Mouse (Mus musculus) heart, embryonic 13.5 days (tissue): ENCODE measurements around the gene S100a6. TPM values are rescaled to one million over a fixed set of nuclear protein-coding genes. Genes with fewer than 3 reads are reported as not detected.

Experiments used
- ATAC-seq: fragments of 200-750 bp; cut with Nextera tagmentation; 2 replicates; pipeline ENCODE4 v1.8.0; 2017; ENCODE audit warnings: moderate TSS enrichment; ENCODE audit not compliant: insufficient number of reproducible peaks, low FRiP score, low TSS enrichment; ENCODE audit errors: extremely low read depth
- H3K27ac ChIP-seq: fragments of 300-500 bp; sonication (generic); replicated peaks from 2 replicates; pipeline ENCODE4 v1.5.1; 2015; ENCODE audit warnings: moderate library complexity, mild to moderate bottlenecking, inconsistent platforms
- H3K27me3 ChIP-seq: fragments of 300-500 bp; sonication (generic); replicated peaks from 2 replicates; pipeline ENCODE4 v1.6.1; 2015; ENCODE audit warnings: mild to moderate bottlenecking, inconsistent platforms
- H3K36me3 ChIP-seq: fragments of 300-500 bp; sonication (generic); 2 replicates; pipeline ENCODE4 v1.6.1; 2015; ENCODE audit warnings: mild to moderate bottlenecking, inconsistent platforms
- H3K4me1 ChIP-seq: fragments of 300-500 bp; sonication (generic); 2 replicates; pipeline ENCODE4 v1.6.1; 2015; ENCODE audit warnings: inconsistent platforms
- H3K4me2 ChIP-seq: fragments of 300-500 bp; sonication (generic); 2 replicates; pipeline ENCODE4 v1.6.1; 2015; ENCODE audit warnings: inconsistent platforms, mild to moderate bottlenecking, moderate library complexity
- H3K4me3 ChIP-seq: fragments of 300-500 bp; sonication (generic); 2 replicates; pipeline ENCODE4 v1.5.1; 2015; ENCODE audit warnings: moderate library complexity, mild to moderate bottlenecking, inconsistent platforms
- H3K9ac ChIP-seq: fragments of 300-500 bp; sonication (generic); 2 replicates; pipeline ENCODE4 v1.6.1; 2015; ENCODE audit warnings: inconsistent platforms, mild to moderate bottlenecking, moderate library complexity
- H3K9me3 ChIP-seq: fragments of 300-500 bp; sonication (generic); 2 replicates; pipeline ENCODE4 v1.6.1; 2016; ENCODE audit warnings: inconsistent platforms
- WGBS: fragments of 180-500 bp; shearing (Covaris S2); methylation state at CpG from one replicate; pipeline ENCODE4 v1.1.7; 2015; ENCODE audit warnings: mixed read lengths; 5-methylcytosine and 5-hydroxymethylcytosine counted together
- polyA plus RNA-seq: library from polyadenylated mRNA; unstranded; fragments of >200 nt; fragmentation: Nextera tagmentation; extraction: Ambion mirVana; gene quantifications from 2 replicates; pipeline ENCODE4 v1.2.1, GENCODE M21; 2015

Gene S100a6
- polyA plus RNA-seq, 1 experiment from 2014 or later, result 38.2 TPM

- ATAC-seq, result no peak
- no peak overlapping the region for H3K4me3 ChIP-seq
- H3K27me3 ChIP-seq, result no peaks in the 10 kb centered on the region
- H3K36me3 ChIP-seq, result no peaks in the 10 kb centered on the region
- H3K4me2 ChIP-seq, result no peak overlapping the region
- H3K4me1 ChIP-seq, result peaks cover 42% of the 10 kb centered on the region
- no peaks in the 10 kb centered on the region for H3K9me3 ChIP-seq
- H3K27ac ChIP-seq, result no peak overlapping the region
- WGBS, result 51% methylated on average over 8 of the region's 8 CpGs
- H3K9ac ChIP-seq, result no peak overlapping the region
These were observed 12.1 kb upstream of the S100a6 start for GRCm38 (mm10) chr3:90600458-90601195.

GRCm38 (mm10) chr3:90601486-90602110 is 11.1 kb upstream of the S100a6 start, which contains the start of gene Gm42674:
Gene Gm42674 (plus strand): TSS chr3:90601904.
- H3K36me3 ChIP-seq, result no peaks in the 10 kb centered on the region
- H3K4me2 ChIP-seq, result no peak within 1 kb of the TSS
- WGBS, result 63% methylated on average over 11 of the region's 11 CpGs
- H3K9ac ChIP-seq, result no peak within 1 kb of the TSS
- no peaks in the 10 kb centered on the region for H3K9me3 ChIP-seq
- H3K4me1 ChIP-seq, result peaks cover 42% of the 10 kb centered on the region
- no peak within 1 kb of the TSS for H3K4me3 ChIP-seq
- no peak within 1 kb of the TSS for H3K27ac ChIP-seq
- H3K27me3 ChIP-seq, result no peaks in the 10 kb centered on the region
- no peak for ATAC-seq

GRCm38 (mm10) chr3:90603623-90604022 is 9.1 kb upstream of the S100a6 start, which contains the start of gene S100a4:
Gene S100a4 (plus strand): TSS chr3:90603771.
- H3K27me3 ChIP-seq, result 0 out of 2 replicates have a peak, but pooled peaks cover 5% of the 10 kb centered on the region
- no peak within 1 kb of the TSS for H3K4me2 ChIP-seq
- H3K9me3 ChIP-seq, result no peaks in the 10 kb centered on the region
- peaks cover 35% of the 10 kb centered on the region for H3K4me1 ChIP-seq
- no peak within 1 kb of the TSS for H3K4me3 ChIP-seq
- no peak within 1 kb of the TSS for H3K9ac ChIP-seq
- ATAC-seq, result no peak
- 43% methylated on average over 3 of the region's 3 CpGs for WGBS
- H3K36me3 ChIP-seq, result no peaks in the 10 kb centered on the region
- peak within 1 kb of the TSS; percentile 64 for H3K27ac ChIP-seq

- no peaks in the 10 kb centered on the region for H3K9me3 ChIP-seq
- 34% methylated on average over 4 of the region's 4 CpGs for WGBS
- 0 out of 2 replicates have a peak, but pooled peaks cover 5% of the 10 kb centered on the region for H3K27me3 ChIP-seq
- H3K4me2 ChIP-seq, result no peak overlapping the region
- no peak for ATAC-seq
- peaks cover 35% of the 10 kb centered on the region for H3K4me1 ChIP-seq
- peak overlapping the region; percentile 64 for H3K27ac ChIP-seq
- no peak overlapping the region for H3K4me3 ChIP-seq
- H3K9ac ChIP-seq, result no peak overlapping the region
- no peaks in the 10 kb centered on the region for H3K36me3 ChIP-seq
These were observed 8.3 kb upstream of the S100a6 start for GRCm38 (mm10) chr3:90604416-90604815.

- 77% methylated on average over 3 of the region's 3 CpGs for WGBS
- H3K27ac ChIP-seq, result peak overlapping the region; percentile 64
- 0 out of 2 replicates have a peak, but pooled peaks cover 5% of the 10 kb centered on the region for H3K27me3 ChIP-seq
- H3K4me1 ChIP-seq, result peaks cover 34% of the 10 kb centered on the region
- no peaks in the 10 kb centered on the region for H3K36me3 ChIP-seq
- no peak overlapping the region for H3K9ac ChIP-seq
- no peak for ATAC-seq
- H3K4me3 ChIP-seq, result no peak overlapping the region
- H3K4me2 ChIP-seq, result no peak overlapping the region
- H3K9me3 ChIP-seq, result no peaks in the 10 kb centered on the region
These were observed 7.6 kb upstream of the S100a6 start for GRCm38 (mm10) chr3:90605049-90605448.

- Histone ChIP-seq H3K4me1 (peaks cover 27% of the 10 kb centered on the region), H3K4me2 (no peak overlapping the region), H3K9me3 (no peaks in the 10 kb centered on the region), H3K4me3 (no peak overlapping the region), H3K27me3 (0 out of 2 replicates have a peak, but pooled peaks cover 5% of the 10 kb centered on the region), H3K27ac (no peak overlapping the region), H3K36me3 (no peaks in the 10 kb centered on the region), H3K9ac (no peak overlapping the region)
- ATAC-seq, result no peak
- 79% methylated on average over 2 of the region's 2 CpGs for WGBS
These were observed 6.9 kb upstream of the S100a6 start for GRCm38 (mm10) chr3:90605736-90606135.

- Histone ChIP-seq H3K9ac (no peak overlapping the region), H3K9me3 (no peaks in the 10 kb centered on the region), H3K27ac (no peak overlapping the region), H3K4me1 (peaks cover 23% of the 10 kb centered on the region), H3K36me3 (no peaks in the 10 kb centered on the region), H3K4me2 (no peak overlapping the region), H3K4me3 (no peak overlapping the region), H3K27me3 (0 out of 2 replicates have a peak, but pooled peaks cover 5% of the 10 kb centered on the region)
- no peak; the same call in 1 of the 2 replicates for ATAC-seq
- 92% methylated on average over 6 of the region's 6 CpGs for WGBS
These were observed 6.5 kb upstream of the S100a6 start for GRCm38 (mm10) chr3:90606185-90606584.

GRCm38 (mm10) chr3:90607361-90607760 is 5.3 kb upstream of the S100a6 start:
- H3K4me1 ChIP-seq, result peaks cover 22% of the 10 kb centered on the region
- H3K27me3 ChIP-seq, result 0 out of 2 replicates have a peak, but pooled peaks cover 9% of the 10 kb centered on the region
- 81% methylated on average over 3 of the region's 3 CpGs for WGBS
- no peak overlapping the region for H3K4me3 ChIP-seq
- no peak for ATAC-seq
- H3K9me3 ChIP-seq, result no peaks in the 10 kb centered on the region
- H3K27ac ChIP-seq, result no peak overlapping the region
- H3K4me2 ChIP-seq, result no peak overlapping the region
- H3K36me3 ChIP-seq, result no peaks in the 10 kb centered on the region
- H3K9ac ChIP-seq, result no peak overlapping the region

- Histone ChIP-seq H3K27me3 (0 out of 2 replicates have a peak, but pooled peaks cover 9% of the 10 kb centered on the region), H3K4me3 (no peak within 1 kb of the TSS), H3K4me2 (no peak within 1 kb of the TSS), H3K4me1 (peaks cover 24% of the 10 kb centered on the region), H3K9ac (no peak within 1 kb of the TSS), H3K27ac (no peak within 1 kb of the TSS), H3K36me3 (no peaks in the 10 kb centered on the region), H3K9me3 (no peaks in the 10 kb centered on the region)
- no peak for ATAC-seq
- WGBS, result 51% methylated on average over 3 of the region's 3 CpGs
These were observed 4.5 kb upstream of the S100a6 start, which contains the start of gene S100a5 for GRCm38 (mm10) chr3:90608223-90608622. Gene S100a5 (plus strand): TSS chr3:90608523.

- Histone ChIP-seq H3K36me3 (no peaks in the 10 kb centered on the region), H3K9ac (no peak overlapping the region), H3K27me3 (0 out of 2 replicates have a peak, but pooled peaks cover 14% of the 10 kb centered on the region), H3K4me3 (no peak overlapping the region), H3K27ac (no peak overlapping the region), H3K4me1 (peaks cover 19% of the 10 kb centered on the region), H3K4me2 (no peak overlapping the region), H3K9me3 (no peaks in the 10 kb centered on the region)
- ATAC-seq, result no peak
These were observed 3.6 kb upstream of the S100a6 start for GRCm38 (mm10) chr3:90609102-90609501.

GRCm38 (mm10) chr3:90611494-90611893 is 1.2 kb upstream of the S100a6 start:
- Histone ChIP-seq H3K4me1 (peaks cover 13% of the 10 kb centered on the region), H3K4me2 (no peak overlapping the region), H3K9ac (no peak overlapping the region), H3K9me3 (no peaks in the 10 kb centered on the region), H3K4me3 (no peak overlapping the region), H3K27ac (no peak overlapping the region), H3K36me3 (no peaks in the 10 kb centered on the region), H3K27me3 (0 out of 2 replicates have a peak, but pooled peaks cover 14% of the 10 kb centered on the region)
- 74% methylated on average over 3 of the region's 3 CpGs for WGBS
- no peak for ATAC-seq
